11 mouse cellular contexts compared by ENCODE assay signal in the genomic region with DNA sequence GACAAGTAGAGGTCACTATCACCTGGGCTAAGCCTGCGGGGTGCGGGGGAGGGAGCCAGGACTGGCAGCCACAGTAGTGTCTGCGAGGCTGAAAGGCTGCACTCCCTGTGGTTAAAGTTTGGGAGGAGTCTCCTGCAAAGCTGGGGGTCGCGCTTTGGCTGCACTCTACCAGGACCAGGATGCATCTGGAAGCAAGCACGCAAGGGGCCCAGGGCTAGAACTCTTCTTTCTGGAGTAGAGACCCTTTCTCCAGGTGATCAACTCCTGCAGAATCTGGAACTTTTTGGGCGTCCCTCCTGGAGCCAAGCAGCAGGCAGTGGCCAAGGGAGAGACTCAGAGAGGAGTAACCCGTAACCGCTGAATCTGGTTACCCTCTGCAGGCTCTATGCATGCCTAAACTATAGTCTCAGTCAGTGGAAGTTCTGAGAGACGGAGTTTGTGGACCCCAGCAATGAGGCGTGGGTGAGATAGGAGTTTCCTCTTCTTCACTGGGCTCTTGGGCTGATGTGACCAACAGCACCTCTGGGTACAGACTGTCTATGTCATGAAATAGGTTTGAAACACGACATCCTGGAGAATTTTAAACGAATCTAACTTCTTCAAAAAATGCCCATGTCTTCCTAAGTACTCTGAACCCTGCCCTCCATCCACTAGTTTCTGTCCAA. TPM values are rescaled to one million over a fixed set of nuclear protein-coding genes. Genes with fewer than 3 reads are reported as not detected.
DNase-seq lines count a peak whose midpoint lies in the region; ATAC-seq and TF ChIP-seq lines count a peak whose summit lies in the region.
"Had no signal": no experiment of that assay in that cellular context is flagged by ENCODE, and none has a peak within 500 bp of the region (broad histone marks: within the 10 kb centered on the region; RNA-seq: fewer than 3 reads in every experiment).

No protein-coding gene starts in this region.

- H3K36me3 ChIP-seq in heart, embryonic 13.5 days = no peaks in the 10 kb centered on the region
- no peaks in the 10 kb centered on the region for H3K36me3 ChIP-seq in lung, embryonic 16.5 days (ENCODE audit: control insufficient read depth, insufficient read depth, low read length)
- no peaks in the 10 kb centered on the region for H3K36me3 ChIP-seq in embryonic facial prominence, embryonic 15.5 days
- H3K36me3 ChIP-seq in stomach, embryonic 14.5 days (ENCODE audit: control insufficient read depth, insufficient read depth, low read length) = no peaks in the 10 kb centered on the region
- H3K36me3 ChIP-seq: midbrain, embryonic 15.5 days had no signal

- WGBS in heart, embryonic 13.5 days = 8% methylated on average over 13 of the region's 13 CpGs
- WGBS in lung, embryonic 16.5 days = 35% methylated on average over 13 of the region's 13 CpGs
- WGBS in lung, adult 2 months = 39% methylated on average over 13 of the region's 13 CpGs
- 6% methylated on average over 13 of the region's 13 CpGs for WGBS in embryonic facial prominence, embryonic 15.5 days
- 37% methylated on average over 13 of the region's 13 CpGs for WGBS in stomach, embryonic 14.5 days

- H3K27me3 ChIP-seq in heart, embryonic 13.5 days (replicated peaks) = peaks cover 59% of the 10 kb centered on the region
- H3K27me3 ChIP-seq in lung, embryonic 16.5 days (ENCODE audit: control insufficient read depth, insufficient read depth, low read depth, low read length) = peaks cover 17% of the 10 kb centered on the region
- peaks cover 49% of the 10 kb centered on the region for H3K27me3 ChIP-seq in embryonic facial prominence, embryonic 15.5 days
- no peaks in the 10 kb centered on the region for H3K27me3 ChIP-seq in stomach, embryonic 14.5 days (ENCODE audit: control insufficient read depth, insufficient read depth, low read length)

- ATAC-seq in heart, embryonic 13.5 days (ENCODE audit: extremely low read depth, insufficient number of reproducible peaks, low FRiP score, low TSS enrichment) = no peak
- ATAC-seq in lung, embryonic 16.5 days (ENCODE audit: low read depth) = no peak
- no peak for ATAC-seq in embryonic facial prominence, embryonic 15.5 days (ENCODE audit: insufficient number of reproducible peaks, low FRiP score, low TSS enrichment, low read depth)
- no peak for ATAC-seq in stomach, embryonic 14.5 days (ENCODE audit: insufficient number of reproducible peaks, insufficient read depth, low FRiP score, low read depth)
- ATAC-seq: midbrain, embryonic 15.5 days had no signal

- peaks cover 16% of the 10 kb centered on the region for H3K4me1 ChIP-seq in heart, embryonic 13.5 days
- H3K4me1 ChIP-seq in lung, embryonic 16.5 days (replicated peaks; ENCODE audit: control insufficient read depth, insufficient read depth, low read length) = peaks cover 9% of the 10 kb centered on the region
- H3K4me1 ChIP-seq in lung, adult 2 months (ENCODE audit: control insufficient read depth, insufficient read depth, low read length) = 0 out of 2 replicates have a peak, but pooled peaks cover 3% of the 10 kb centered on the region
- H3K4me1 ChIP-seq in embryonic facial prominence, embryonic 15.5 days = peaks cover 30% of the 10 kb centered on the region
- peaks cover 11% of the 10 kb centered on the region; the same call in 1 of the 2 replicates for H3K4me1 ChIP-seq in stomach, embryonic 14.5 days (ENCODE audit: control insufficient read depth, insufficient read depth, low read length)

- TF ChIP-seq POLR2A in lung, adult 2 months (IDR thresholded peaks at IDR 0.05; ENCODE audit: borderline replicate concordance, extremely low read depth, low read depth, low read length) = no peak

- intact Hi-C loops in heart, postnatal 14 days (cut with DNase I) = loop anchor here (2.0 to 10.0 kb wide), 6 partner anchors 317 to 1017 kb away; no protein-coding TSS in a partner anchor
- intact Hi-C loops in left cerebral cortex, postnatal 10 days (cut with DNase I) = loop anchor here (2.0 to 5.0 kb wide), 5 partner anchors 519 to 1016 kb away; no protein-coding TSS in a partner anchor

- 0 out of 2 replicates have a peak overlapping the region, but pooled peaks have one; percentile 51 for H3K9ac ChIP-seq in heart, embryonic 13.5 days
- no peak overlapping the region for H3K9ac ChIP-seq in lung, embryonic 16.5 days (ENCODE audit: low read length)
- no peak overlapping the region for H3K9ac ChIP-seq in embryonic facial prominence, embryonic 15.5 days
- no peak overlapping the region for H3K9ac ChIP-seq in stomach, embryonic 14.5 days (replicated peaks; ENCODE audit: low read depth, low read length)
- H3K9ac ChIP-seq: midbrain, embryonic 15.5 days had no signal

- no peak for TF ChIP-seq CTCF in lung, adult 2 months (IDR thresholded peaks at IDR 0.05; ENCODE audit: insufficient read depth, low read length)

- no peaks in the 10 kb centered on the region for H3K9me3 ChIP-seq in heart, embryonic 13.5 days
- no peaks in the 10 kb centered on the region for H3K9me3 ChIP-seq in lung, embryonic 16.5 days (ENCODE audit: control insufficient read depth, low read length)
- H3K9me3 ChIP-seq in embryonic facial prominence, embryonic 15.5 days (replicated peaks) = no peaks in the 10 kb centered on the region
- no peaks in the 10 kb centered on the region for H3K9me3 ChIP-seq in stomach, embryonic 14.5 days (ENCODE audit: control insufficient read depth, low read depth, low read length)
- H3K9me3 ChIP-seq: midbrain, embryonic 15.5 days had no signal

- no peak for DNase-seq in heart, postnatal 14 days
- DNase-seq in lung, adult 2 months = no peak
- no peak for DNase-seq in left cerebral cortex, postnatal 10 days (ENCODE audit: extremely low spot score in 1 of 2, low spot score in 2 of 2)
- no peak for DNase-seq in cerebellum, postnatal 14 days
- DNase-seq: kidney, postnatal 25 days; liver had no signal

- H3K4me3 ChIP-seq in heart, embryonic 13.5 days = peak overlapping the region; percentile 62
- no peak overlapping the region for H3K4me3 ChIP-seq in lung, embryonic 16.5 days (ENCODE audit: low read length)
- no peak overlapping the region for H3K4me3 ChIP-seq in lung, adult 2 months (replicated peaks; ENCODE audit: extremely low read depth, low read depth, low read length)
- H3K4me3 ChIP-seq in embryonic facial prominence, embryonic 15.5 days (replicated peaks) = peak overlapping the region; percentile 45; the same call in 1 of the 2 replicates
- H3K4me3 ChIP-seq in stomach, embryonic 14.5 days (ENCODE audit: low read depth, low read length) = no peak overlapping the region

- H3K4me2 ChIP-seq in heart, embryonic 13.5 days = peak overlapping the region; percentile 89
- peak overlapping the region; percentile 76; the same call in 1 of the 2 replicates for H3K4me2 ChIP-seq in lung, embryonic 16.5 days (ENCODE audit: low read depth, low read length)
- H3K4me2 ChIP-seq in embryonic facial prominence, embryonic 15.5 days (replicated peaks) = peak overlapping the region; percentile 66
- H3K4me2 ChIP-seq in stomach, embryonic 14.5 days (replicated peaks; ENCODE audit: low read depth, low read length) = peak overlapping the region; percentile 75; the same call in 1 of the 2 replicates

- H3K27ac ChIP-seq in heart, embryonic 13.5 days (replicated peaks) = no peak overlapping the region
- H3K27ac ChIP-seq in lung, embryonic 16.5 days (ENCODE audit: low read length) = no peak overlapping the region
- H3K27ac ChIP-seq in embryonic facial prominence, embryonic 15.5 days (replicated peaks) = no peak overlapping the region
- H3K27ac ChIP-seq in stomach, embryonic 14.5 days (ENCODE audit: low read length) = no peak overlapping the region
- H3K27ac ChIP-seq: midbrain, embryonic 15.5 days had no signal

RNA-seq across cellular contexts. Expression of a gene that starts 1.5 kb away (rescaled TPM):
- polyA plus RNA-seq in heart, embryonic 13.5 days (2015; fragmentation: Nextera tagmentation; extraction: Ambion mirVana) = 13.7 and 20.2 TPM in 2 replicates
- total RNA-seq in heart, postnatal 14 days (2021) = 1 to 10 TPM; 5.8 to 9.6 TPM
- 18.1 and 20.7 TPM in 2 replicates for polyA plus RNA-seq in lung, embryonic 16.5 days (2015; fragmentation: Nextera tagmentation; extraction: Ambion mirVana)
- polyA plus RNA-seq in lung, adult 2 months (2012; rRNA removed) = 28.3 and 34.2 TPM in 2 replicates
- polyA plus RNA-seq in embryonic facial prominence, embryonic 15.5 days (2015; fragmentation: Nextera tagmentation; extraction: Ambion mirVana) = 111 and 127 TPM in 2 replicates
- polyA plus RNA-seq in stomach, embryonic 14.5 days (2014; fragmentation: Nextera tagmentation; extraction: Ambion mirVana) = 80.6 and 84.6 TPM in 2 replicates
- 1 to 10 TPM; 4.1 to 4.6 TPM for total RNA-seq in left cerebral cortex, postnatal 10 days (2021)

Comparison
In these comparisons a context has a peak if more than half of its experiments do, and no peak if none do; other contexts are left out.
1. H3K4me3 ChIP-seq: peak in heart, embryonic 13.5 days (single experiment) and embryonic facial prominence, embryonic 15.5 days (single experiment); none in lung, embryonic 16.5 days (single experiment), lung, adult 2 months (single experiment) and stomach, embryonic 14.5 days (single experiment).
2. Peak in every context shown above with its lines, with median percentiles within 50 percentile points of each other: H3K4me2 ChIP-seq.